Mouse (Mus musculus) brain, embryonic 14.5 days (tissue): Measurements from ENCODE around the gene 0610010K14Rik. TPM values are rescaled to one million over a fixed set of nuclear protein-coding genes. Genes with fewer than 3 reads are reported as not detected.

Source experiments
- DNase-seq: peaks from one replicate; pipeline ENCODE4 v3.0.0-alpha.2; 2011; ENCODE audit warnings: low read depth
- CTCF ChIP-seq: fragments of 200-500 bp; IDR thresholded peaks from 2 replicates; pipeline ENCODE4 v1.5.1; 2012; ENCODE audit warnings: inconsistent platforms, mild to moderate bottlenecking, moderate library complexity, borderline replicate concordance; ENCODE audit not compliant: insufficient read depth, insufficient read length; ENCODE audit errors: extremely low read depth
- POLR2A ChIP-seq: fragments of 200-500 bp; IDR thresholded peaks from 2 replicates; pipeline ENCODE4 v1.6.1; 2012; ENCODE audit warnings: mild to moderate bottlenecking, inconsistent platforms, borderline replicate concordance; ENCODE audit not compliant: poor library complexity, insufficient read depth, insufficient read length, severe bottlenecking; ENCODE audit errors: extremely low read depth
- polyA plus RNA-seq: library from polyadenylated mRNA; depleted of rRNA; stranded (reverse); fragments of >200 nt; gene quantifications from 2 replicates; pipeline ENCODE4 v1.2.3, GENCODE M21; 2012

0610010K14Rik gene
- polyA plus RNA-seq, 1 experiment: 153 TPM

GRCm38 (mm10) chr11:70220323-70220722 lies 17.4 kb downstream of the 0610010K14Rik start:
- no peak for TF ChIP-seq CTCF
- TF ChIP-seq POLR2A: no peak
- no peak for DNase-seq

GRCm38 (mm10) chr11:70219873-70220272 lies 17.8 kb downstream of the 0610010K14Rik start:
- DNase-seq: no peak
- TF ChIP-seq CTCF (no peak), POLR2A (no peak)

- no peak for TF ChIP-seq POLR2A
- TF ChIP-seq CTCF: no peak
Observed at GRCm38 (mm10) chr11:70218741-70219470, 18.8 kb downstream of the 0610010K14Rik start.

GRCm38 (mm10) chr11:70218039-70218438 lies 19.7 kb downstream of the 0610010K14Rik start:
- TF ChIP-seq POLR2A (no peak), CTCF (no peak)
- DNase-seq: no peak

More at GRCm38 (mm10) chr11:70218741-70219470, 18.8 kb downstream of the 0610010K14Rik start:
- DNase-seq: no peak

GRCm38 (mm10) chr11:70216103-70216502 lies 21.6 kb downstream of the 0610010K14Rik start:
- no peak for DNase-seq
- TF ChIP-seq POLR2A (no peak), CTCF (no peak)

- TF ChIP-seq POLR2A (no peak), CTCF (no peak)
- DNase-seq: no peak
Observed at GRCm38 (mm10) chr11:70215301-70215700, 22.4 kb downstream of the 0610010K14Rik start.

GRCm38 (mm10) chr11:70214856-70215209 lies 22.9 kb downstream of the 0610010K14Rik start:
- DNase-seq: no peak
- TF ChIP-seq CTCF (no peak), POLR2A (no peak)

- no peak for TF ChIP-seq CTCF
- no peak for TF ChIP-seq POLR2A
- no peak for DNase-seq
Observed at GRCm38 (mm10) chr11:70214191-70214855, 23.4 kb downstream of the 0610010K14Rik start.

- DNase-seq: no peak
- TF ChIP-seq CTCF (no peak), POLR2A (no peak)
Observed at GRCm38 (mm10) chr11:70213736-70214135, 24.0 kb downstream of the 0610010K14Rik start.

- TF ChIP-seq POLR2A (no peak), CTCF (peak; percentile 71)
- DNase-seq: peak; percentile 87
Observed at GRCm38 (mm10) chr11:70212896-70213295, 24.8 kb downstream of the 0610010K14Rik start.

GRCm38 (mm10) chr11:70212423-70212822 lies 25.3 kb downstream of the 0610010K14Rik start, which contains the start of gene Slc16a11:
Gene Slc16a11, plus strand, starts transcription at chr11:70212752.
- DNase-seq: no peak
- TF ChIP-seq CTCF (no peak), POLR2A (no peak)
